Mouse (Mus musculus) forebrain, embryonic 13.5 days (tissue): ENCODE results near the gene Spice1. TPM values are rescaled to one million over a fixed set of nuclear protein-coding genes. Genes with fewer than 3 reads are reported as not detected.
A peak's percentile ranks its signal among the peaks of the same experiment; 100 is the strongest.

Experiments
- ATAC-seq: fragments of 200-750 bp; cut with Nextera tagmentation; 2 replicates; pipeline ENCODE4 v1.8.0; 2017
- H3K27ac ChIP-seq: fragments of 300-500 bp; sonication (generic); 2 replicates; pipeline ENCODE4 v1.5.1; 2015; ENCODE audit warnings: inconsistent platforms, mild to moderate bottlenecking, moderate library complexity
- H3K27me3 ChIP-seq: fragments of 300-500 bp; sonication (generic); 2 replicates; pipeline ENCODE4 v1.6.1; 2015; ENCODE audit warnings: mild to moderate bottlenecking, inconsistent platforms
- H3K36me3 ChIP-seq: fragments of 300-500 bp; sonication (generic); 2 replicates; pipeline ENCODE4 v1.6.1; 2015; ENCODE audit warnings: mild to moderate bottlenecking, inconsistent platforms; ENCODE audit not compliant: poor library complexity, severe bottlenecking
- H3K4me1 ChIP-seq: fragments of 300-500 bp; sonication (generic); 2 replicates; pipeline ENCODE4 v1.6.1; 2015; ENCODE audit warnings: inconsistent platforms
- H3K4me2 ChIP-seq: fragments of 300-500 bp; sonication (generic); 2 replicates; pipeline ENCODE4 v1.6.1; 2015; ENCODE audit warnings: inconsistent platforms, mild to moderate bottlenecking, moderate library complexity
- H3K4me3 ChIP-seq: fragments of 300-500 bp; sonication (generic); 2 replicates; pipeline ENCODE4 v1.5.1; 2015; ENCODE audit warnings: mild to moderate bottlenecking, inconsistent platforms
- H3K9ac ChIP-seq: fragments of 300-500 bp; sonication (generic); 2 replicates; pipeline ENCODE4 v1.6.1; 2015; ENCODE audit warnings: mild to moderate bottlenecking, inconsistent platforms
- H3K9me3 ChIP-seq: fragments of 300-500 bp; sonication (generic); replicated peaks from 2 replicates; pipeline ENCODE4 v1.6.1; 2016; ENCODE audit warnings: inconsistent platforms
- WGBS: fragments of 180-500 bp; shearing (Covaris S2); methylation state at CpG from one replicate; pipeline ENCODE4 v1.1.7; 2015; 5-methylcytosine and 5-hydroxymethylcytosine counted together
- polyA plus RNA-seq: library from polyadenylated mRNA; unstranded; fragments of >200 nt; fragmentation: Nextera tagmentation; extraction: Ambion mirVana; gene quantifications from 2 replicates; pipeline ENCODE4 v1.2.1, GENCODE M21; 2015

The Spice1 gene
- polyA plus RNA-seq, 1 experiment from 2014 or later: 26.8 TPM

DNA sequence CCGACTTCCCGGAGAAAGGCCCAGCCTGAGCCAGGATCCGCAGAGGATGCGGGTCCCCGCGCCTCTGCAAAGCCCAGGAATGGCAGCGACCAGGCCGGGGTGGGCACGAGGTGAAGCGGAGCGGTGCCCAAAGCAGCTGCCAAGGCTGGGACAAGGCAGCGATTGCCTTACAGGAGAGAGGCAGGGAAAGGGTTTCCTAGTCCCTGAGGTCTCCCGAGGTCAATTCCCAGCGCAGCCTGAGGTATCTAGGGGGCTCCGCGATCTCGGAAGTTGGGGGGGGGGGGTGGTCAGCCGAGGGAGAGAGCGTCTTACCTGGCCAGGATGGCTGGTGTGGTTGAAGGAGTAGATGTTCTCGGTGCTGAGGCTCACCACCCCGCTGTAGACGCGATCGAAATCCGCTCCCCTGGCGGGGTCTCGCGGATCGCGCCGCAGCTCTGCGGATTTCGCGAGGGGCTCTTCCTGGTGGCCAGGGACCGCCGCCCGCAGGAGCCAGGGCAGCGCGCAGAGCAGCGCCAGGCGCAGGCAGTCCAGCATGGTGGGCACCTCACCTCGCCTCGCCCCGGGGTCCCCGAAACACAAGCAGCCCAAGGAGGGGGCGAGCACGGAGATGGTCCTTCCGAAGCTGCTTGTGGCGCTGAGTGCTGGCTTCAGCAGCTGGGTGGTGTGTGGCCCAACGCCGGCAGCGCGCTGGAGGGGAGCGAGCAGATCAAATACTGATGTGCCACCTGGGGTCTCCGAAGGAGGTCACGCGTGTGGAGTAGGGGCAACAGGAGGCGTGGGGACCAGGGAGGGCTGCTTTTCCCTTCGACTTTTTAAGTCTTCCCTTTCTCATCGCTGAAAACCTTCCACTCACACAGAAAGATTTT is 14.7 kb upstream of the Spice1 start:
- no peaks in the 10 kb centered on the region for H3K36me3 ChIP-seq
- peak overlapping the region; percentile 66 for H3K4me3 ChIP-seq
- H3K9me3 ChIP-seq: no peaks in the 10 kb centered on the region
- no peak overlapping the region for H3K27ac ChIP-seq
- peak; percentile 73 for ATAC-seq
- H3K9ac ChIP-seq: peak overlapping the region; percentile 75
- peaks cover 14% of the 10 kb centered on the region for H3K4me1 ChIP-seq
- peak overlapping the region; percentile 100 for H3K4me2 ChIP-seq
- peaks cover 26% of the 10 kb centered on the region for H3K27me3 ChIP-seq
- under 1% methylated on average over 60 of the region's 60 CpGs for WGBS

DNA sequence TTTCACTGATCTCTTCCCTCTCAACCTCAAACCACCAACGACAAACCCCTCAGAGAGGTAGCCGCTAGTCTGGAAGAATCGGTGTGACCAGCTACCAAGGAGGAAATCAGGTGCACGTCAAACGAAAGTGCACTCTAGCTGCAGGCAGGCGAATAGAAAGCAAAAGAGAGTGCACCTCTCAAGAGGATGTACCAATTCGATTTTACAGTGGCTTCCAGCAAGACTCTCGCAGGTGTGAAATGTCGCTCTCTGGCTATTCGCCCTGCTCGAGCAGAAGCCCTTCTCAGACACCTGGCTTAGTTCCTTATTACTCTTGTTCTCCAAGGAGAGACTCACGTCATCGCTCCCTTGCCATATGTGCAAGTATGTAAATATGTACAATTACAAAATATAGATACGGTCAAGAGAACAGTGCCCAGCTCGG is 14.0 kb upstream of the Spice1 start, which contains the start of gene Sidt1:
Gene Sidt1 (minus strand): TSS at position 336 of the 424 bp plus-strand sequence.
- Histone ChIP-seq H3K9ac (peak within 1 kb of the TSS; percentile 75), H3K4me3 (peak within 1 kb of the TSS; percentile 66), H3K27me3 (peaks cover 26% of the 10 kb centered on the region), H3K4me1 (peaks cover 14% of the 10 kb centered on the region), H3K27ac (no peak within 1 kb of the TSS), H3K36me3 (no peaks in the 10 kb centered on the region), H3K9me3 (no peaks in the 10 kb centered on the region), H3K4me2 (peak within 1 kb of the TSS; percentile 100)
- WGBS: 7% methylated on average over 15 of the region's 15 CpGs
- peak; percentile 23; the same call in 1 of the 2 replicates for ATAC-seq

DNA sequence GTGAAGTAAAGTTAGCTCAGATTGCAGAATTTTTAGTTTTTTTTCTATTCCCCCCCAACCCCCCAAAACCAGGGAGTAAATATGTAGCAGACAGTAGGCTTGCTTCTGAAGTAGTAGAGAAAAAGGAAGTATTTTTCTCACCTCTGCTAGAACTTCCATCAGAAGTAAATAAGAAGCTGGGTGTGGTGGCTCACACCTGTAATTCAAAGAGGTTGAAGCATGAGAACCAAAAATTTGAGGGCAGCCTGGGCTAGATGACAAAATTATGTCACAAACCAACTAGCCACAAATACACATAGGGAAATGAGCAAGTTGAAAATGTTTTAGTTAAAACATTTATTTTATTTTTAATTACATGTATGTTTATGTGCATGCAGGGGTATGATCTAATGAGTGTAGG is 9.4 kb upstream of the Spice1 start:
- no peak for ATAC-seq
- Histone ChIP-seq H3K27ac (no peak overlapping the region), H3K4me2 (no peak overlapping the region)

DNA sequence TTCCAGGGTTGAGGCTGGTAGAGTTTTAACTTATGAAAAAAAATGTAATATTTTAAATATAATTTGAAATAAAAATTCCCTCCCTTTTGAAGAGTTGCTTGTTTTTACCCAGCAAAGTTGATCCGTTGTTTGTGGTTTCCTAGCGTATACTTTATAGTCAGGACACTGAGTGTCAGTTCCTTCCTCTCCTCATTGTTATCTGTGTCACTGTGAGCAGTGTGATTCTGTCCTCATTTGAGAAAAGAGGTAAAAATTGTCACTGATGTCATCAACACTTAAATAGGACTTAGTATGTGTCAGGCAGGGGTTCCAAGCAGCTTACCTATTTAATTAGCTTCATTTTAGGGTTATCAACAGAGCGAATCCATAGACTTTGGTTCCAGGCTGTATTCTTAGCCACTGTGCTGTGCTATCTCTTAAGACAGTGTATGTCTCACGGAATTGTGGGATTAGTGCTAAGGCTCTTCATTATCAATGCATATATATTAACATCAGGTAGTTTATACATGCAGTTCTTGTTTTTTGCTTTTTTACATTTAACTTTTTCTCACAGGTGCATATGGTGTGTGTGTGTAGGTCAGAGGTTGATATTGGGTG is 3.0 kb downstream of the Spice1 start:
- no peak overlapping the region for H3K9ac ChIP-seq
- ATAC-seq: no peak
- no peaks in the 10 kb centered on the region for H3K36me3 ChIP-seq
- H3K4me2 ChIP-seq: no peak overlapping the region
- no peak overlapping the region for H3K27ac ChIP-seq
- H3K4me1 ChIP-seq: peaks cover 13% of the 10 kb centered on the region
- no peaks in the 10 kb centered on the region for H3K27me3 ChIP-seq
- no peaks in the 10 kb centered on the region for H3K9me3 ChIP-seq
- WGBS: 91% methylated on average over 4 of the region's 4 CpGs
- H3K4me3 ChIP-seq: no peak overlapping the region

More for the DNA sequence above, 9.4 kb upstream of the Spice1 start:
- no peaks in the 10 kb centered on the region for H3K9me3 ChIP-seq
- no peaks in the 10 kb centered on the region for H3K36me3 ChIP-seq
- H3K4me1 ChIP-seq: peaks cover 6% of the 10 kb centered on the region
- H3K9ac ChIP-seq: no peak overlapping the region
- H3K27me3 ChIP-seq: peaks cover 12% of the 10 kb centered on the region
- H3K4me3 ChIP-seq: no peak overlapping the region

DNA sequence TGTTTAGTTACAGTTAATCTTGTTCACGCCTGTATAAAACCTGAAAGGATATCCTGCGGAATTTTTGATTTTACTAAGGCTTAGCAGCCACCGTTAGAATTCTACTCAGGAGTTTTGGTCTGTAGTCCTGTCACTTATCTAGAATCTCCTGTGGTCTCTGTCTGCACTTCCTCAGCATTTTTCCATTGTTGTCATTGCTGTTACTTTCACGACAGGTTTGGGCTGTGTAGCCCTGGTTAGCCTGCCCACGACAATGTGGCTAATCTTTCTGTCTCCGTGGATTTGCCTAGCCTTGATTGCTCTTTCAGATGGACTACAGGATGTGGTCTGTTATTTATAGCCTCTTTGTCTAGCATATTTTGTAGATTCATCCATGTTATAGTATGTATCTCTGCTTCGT is 9.4 kb downstream of the Spice1 start:
- WGBS: 86% methylated on average over 7 of the region's 7 CpGs
- no peaks in the 10 kb centered on the region for H3K4me1 ChIP-seq
- no peaks in the 10 kb centered on the region for H3K27me3 ChIP-seq
- H3K4me3 ChIP-seq: no peak overlapping the region
- H3K9me3 ChIP-seq: no peaks in the 10 kb centered on the region
- H3K36me3 ChIP-seq: peaks cover 14% of the 10 kb centered on the region
- no peak overlapping the region for H3K4me2 ChIP-seq
- H3K27ac ChIP-seq: no peak overlapping the region
- no peak for ATAC-seq
- no peak overlapping the region for H3K9ac ChIP-seq

DNA sequence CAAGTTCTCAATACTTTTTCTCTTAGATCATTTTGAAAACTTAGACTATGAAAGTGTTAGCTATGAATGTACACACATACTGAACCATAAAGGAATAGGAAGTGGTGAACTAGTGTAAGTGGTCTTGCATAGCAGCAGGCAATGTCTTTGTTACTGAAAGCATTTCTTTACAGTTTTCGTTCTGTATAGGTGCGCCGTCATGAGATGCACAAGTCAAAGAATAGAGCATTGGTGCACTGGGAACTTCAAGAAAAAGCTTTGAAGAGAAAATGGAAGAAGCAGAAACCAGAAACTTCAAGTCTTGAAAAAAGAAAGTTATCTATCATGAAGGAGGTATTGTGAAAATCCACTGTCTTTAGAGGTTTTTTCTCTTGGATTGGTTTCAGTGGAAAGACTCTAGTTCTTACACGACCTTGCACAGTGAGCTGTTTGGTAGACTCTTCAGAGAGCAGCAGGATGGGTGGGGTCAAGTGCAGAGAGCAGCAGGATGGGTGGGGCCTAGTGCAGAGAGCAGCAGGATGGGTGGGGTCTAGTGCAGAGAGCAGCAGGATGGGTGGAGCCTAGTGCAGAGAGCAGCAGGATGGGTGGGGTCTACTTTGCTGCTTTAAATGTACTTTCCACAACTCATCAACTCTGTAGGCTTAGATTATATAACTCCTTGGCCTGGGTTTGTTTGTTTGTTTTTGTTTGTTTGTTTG is 10.8 kb downstream of the Spice1 start:
- H3K27me3 ChIP-seq: no peaks in the 10 kb centered on the region
- H3K9me3 ChIP-seq: no peaks in the 10 kb centered on the region
- no peak overlapping the region for H3K4me3 ChIP-seq
- H3K9ac ChIP-seq: no peak overlapping the region
- WGBS: 74% methylated on average over 4 of the region's 4 CpGs
- no peak overlapping the region for H3K4me2 ChIP-seq
- H3K36me3 ChIP-seq: peaks cover 16% of the 10 kb centered on the region
- no peaks in the 10 kb centered on the region for H3K4me1 ChIP-seq
- no peak overlapping the region for H3K27ac ChIP-seq
- ATAC-seq: no peak

DNA sequence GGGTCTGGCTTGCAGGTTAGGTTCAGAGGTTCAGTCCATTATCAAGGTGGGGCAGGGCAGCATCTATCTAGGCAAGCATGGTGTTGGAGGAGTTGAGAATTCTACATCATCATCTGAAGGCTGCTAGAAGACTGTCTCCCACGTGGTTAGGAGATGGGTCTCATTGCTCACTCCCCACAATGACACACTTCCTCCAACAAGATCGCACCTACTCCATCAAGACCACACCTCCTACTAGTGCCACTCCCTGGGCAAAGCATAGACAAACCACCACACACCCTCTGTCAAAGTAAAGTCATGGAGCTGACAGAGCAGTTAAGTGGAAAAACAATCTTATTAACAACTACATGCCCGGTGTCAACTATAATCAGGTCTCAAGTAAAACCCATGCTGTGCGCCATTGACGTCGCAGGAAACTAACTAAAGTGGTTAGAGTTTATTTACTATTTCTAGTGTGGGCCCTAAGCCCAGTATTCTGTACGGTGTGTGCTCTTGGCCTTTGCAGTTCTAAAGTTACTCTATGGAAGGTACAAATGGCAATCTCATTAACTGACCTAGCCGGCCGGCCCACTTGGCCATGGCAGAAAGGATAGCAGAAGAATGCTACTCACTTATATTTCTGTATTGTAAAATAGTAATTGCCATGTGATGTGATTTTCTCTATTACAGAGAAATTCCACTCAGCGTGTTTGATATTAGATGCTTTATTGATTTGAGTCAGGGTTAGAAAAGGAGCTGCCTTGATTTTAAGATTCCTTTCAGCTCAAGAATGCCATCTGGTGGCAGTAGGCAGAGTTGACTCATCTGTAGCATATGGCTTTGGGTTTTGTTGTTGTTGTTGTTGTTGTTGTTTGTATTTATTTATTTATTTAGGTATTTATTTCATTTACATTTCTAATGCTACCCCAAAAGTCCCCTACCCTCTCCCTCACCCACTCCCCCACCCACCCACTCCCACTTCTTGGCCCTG is 15.3 kb downstream of the Spice1 start:
- Histone ChIP-seq H3K27ac (no peak overlapping the region), H3K4me3 (no peak overlapping the region), H3K9me3 (no peaks in the 10 kb centered on the region), H3K36me3 (peaks cover 32% of the 10 kb centered on the region), H3K9ac (no peak overlapping the region), H3K4me2 (no peak overlapping the region), H3K27me3 (no peaks in the 10 kb centered on the region), H3K4me1 (no peaks in the 10 kb centered on the region)
- peak; percentile 71 for ATAC-seq
- 88% methylated on average over 10 of the region's 10 CpGs for WGBS

DNA sequence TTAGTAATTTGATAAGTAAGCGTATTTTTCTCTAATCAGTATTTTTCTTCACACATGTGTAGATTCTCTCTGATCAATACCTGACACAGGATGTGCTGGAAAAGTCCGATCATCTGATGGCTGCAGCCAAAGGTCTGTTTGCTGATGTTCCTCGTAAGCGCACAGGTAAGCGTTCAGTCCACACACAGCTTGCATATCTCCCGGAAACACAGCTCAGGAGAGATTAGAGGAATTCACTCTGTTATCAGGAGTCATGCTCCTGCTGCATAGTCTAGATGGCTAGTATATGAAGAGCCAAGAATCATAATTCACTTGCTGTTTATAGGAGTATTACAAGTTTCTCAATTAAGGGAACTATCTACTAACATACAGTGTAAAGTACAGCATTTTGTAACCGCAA is 18.6 kb downstream of the Spice1 start:
- Histone ChIP-seq H3K9ac (no peak overlapping the region), H3K27me3 (no peaks in the 10 kb centered on the region), H3K4me1 (no peaks in the 10 kb centered on the region), H3K9me3 (no peaks in the 10 kb centered on the region), H3K4me3 (no peak overlapping the region), H3K4me2 (no peak overlapping the region), H3K36me3 (peaks cover 35% of the 10 kb centered on the region), H3K27ac (no peak overlapping the region)
- 96% methylated on average over 7 of the region's 7 CpGs for WGBS
- no peak for ATAC-seq

DNA sequence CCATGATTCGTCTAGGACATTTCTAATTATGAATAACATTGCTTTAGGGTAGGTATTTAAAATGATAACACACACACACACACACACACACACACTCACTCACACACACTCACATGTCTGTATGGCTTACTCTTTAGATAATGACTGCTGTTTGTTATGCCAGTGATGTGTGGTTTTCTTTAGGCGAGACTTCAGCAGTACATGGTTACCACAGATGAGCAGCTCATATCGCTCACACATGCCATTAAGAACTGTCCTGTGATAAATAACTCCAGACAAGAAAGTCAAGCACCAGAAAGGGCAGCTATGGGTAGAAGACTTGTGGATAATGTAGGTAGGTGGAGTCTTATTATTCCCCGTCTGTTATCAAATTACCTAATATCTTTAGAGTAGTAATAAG is 28.5 kb downstream of the Spice1 start:
- Histone ChIP-seq H3K4me2 (no peak overlapping the region), H3K4me1 (no peaks in the 10 kb centered on the region; the same call in 1 of the 2 replicates), H3K4me3 (no peak overlapping the region), H3K27ac (no peak overlapping the region), H3K27me3 (no peaks in the 10 kb centered on the region), H3K9me3 (no peaks in the 10 kb centered on the region), H3K9ac (no peak overlapping the region), H3K36me3 (peaks cover 48% of the 10 kb centered on the region)
- ATAC-seq: no peak
- whole genome bisulfite sequencing: 90% methylated on average over 4 of the region's 4 CpGs

DNA sequence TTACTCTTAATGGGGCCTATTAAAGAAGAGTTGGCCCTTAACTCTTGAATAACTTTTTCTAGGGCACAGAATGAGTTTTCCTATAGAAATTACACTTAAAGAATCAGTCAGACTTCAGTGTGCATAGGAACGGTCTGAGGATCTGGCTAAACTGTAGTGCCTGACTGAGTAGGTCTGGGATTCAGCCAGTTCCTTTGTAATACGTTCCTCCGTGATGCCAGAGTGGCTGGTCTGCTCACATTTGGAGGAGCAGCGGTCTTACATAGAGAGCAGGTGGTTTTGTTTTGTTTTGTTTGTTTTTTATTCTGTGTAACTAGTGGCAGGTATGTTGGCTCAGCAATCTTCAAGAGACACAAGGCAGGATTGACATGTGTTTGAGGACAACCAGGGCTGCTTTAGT is 33.1 kb downstream of the Spice1 start:
- H3K4me3 ChIP-seq: no peak overlapping the region
- no peak overlapping the region for H3K4me2 ChIP-seq
- ATAC-seq: no peak
- WGBS: 44% methylated on average over 4 of the region's 4 CpGs
- H3K9me3 ChIP-seq: no peaks in the 10 kb centered on the region
- no peak overlapping the region for H3K27ac ChIP-seq
- no peaks in the 10 kb centered on the region for H3K27me3 ChIP-seq
- peaks cover 15% of the 10 kb centered on the region for H3K4me1 ChIP-seq
- peaks cover 19% of the 10 kb centered on the region for H3K36me3 ChIP-seq
- H3K9ac ChIP-seq: no peak overlapping the region

DNA sequence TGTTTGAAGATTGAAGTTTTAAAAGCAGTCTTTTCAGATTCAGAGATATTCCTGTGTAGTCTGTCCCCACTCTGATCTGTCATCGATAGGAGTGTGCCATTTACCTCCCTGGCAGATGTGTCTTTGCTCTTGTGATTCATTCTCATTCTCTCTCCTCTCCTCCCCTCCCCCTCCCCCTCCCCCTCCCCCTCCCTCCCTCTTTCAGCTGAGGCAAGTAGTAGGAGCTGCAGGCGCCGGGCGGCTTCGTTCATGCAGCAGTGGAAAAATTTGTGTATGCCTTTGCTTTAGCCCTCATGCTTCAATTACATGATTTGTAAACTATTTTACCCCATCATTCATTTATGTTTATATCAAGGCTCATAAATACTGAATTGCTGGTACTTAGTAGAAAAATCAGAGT is 34.7 kb downstream of the Spice1 start:
- WGBS: 14% methylated on average over 5 of the region's 5 CpGs
- Histone ChIP-seq H3K4me2 (no peak overlapping the region), H3K4me3 (no peak overlapping the region), H3K36me3 (peaks cover 19% of the 10 kb centered on the region), H3K9me3 (no peaks in the 10 kb centered on the region), H3K4me1 (peaks cover 15% of the 10 kb centered on the region), H3K9ac (no peak overlapping the region), H3K27me3 (no peaks in the 10 kb centered on the region), H3K27ac (no peak overlapping the region)
- no peak; the same call in 1 of the 2 replicates for ATAC-seq
